Mouse (Mus musculus) thymus, adult 2 months (tissue): Measurements from ENCODE around the gene Hadha.

Experiments
- CTCF ChIP-seq: fragments of 200-500 bp; IDR thresholded peaks from 2 replicates; pipeline ENCODE4 v1.5.1; 2012; ENCODE audit warnings: mild to moderate bottlenecking, control low read depth, low read length, moderate library complexity, borderline replicate concordance; ENCODE audit not compliant: control insufficient read depth, poor library complexity, insufficient read depth; ENCODE audit errors: extremely low read depth
- POLR2A ChIP-seq: fragments of 200-500 bp; IDR thresholded peaks from 2 replicates; pipeline ENCODE4 v1.6.1; 2012; ENCODE audit warnings: mild to moderate bottlenecking, low read length, control low read depth, moderate library complexity; ENCODE audit not compliant: control insufficient read depth, poor library complexity, insufficient read depth; ENCODE audit errors: extremely low read depth

DNA sequence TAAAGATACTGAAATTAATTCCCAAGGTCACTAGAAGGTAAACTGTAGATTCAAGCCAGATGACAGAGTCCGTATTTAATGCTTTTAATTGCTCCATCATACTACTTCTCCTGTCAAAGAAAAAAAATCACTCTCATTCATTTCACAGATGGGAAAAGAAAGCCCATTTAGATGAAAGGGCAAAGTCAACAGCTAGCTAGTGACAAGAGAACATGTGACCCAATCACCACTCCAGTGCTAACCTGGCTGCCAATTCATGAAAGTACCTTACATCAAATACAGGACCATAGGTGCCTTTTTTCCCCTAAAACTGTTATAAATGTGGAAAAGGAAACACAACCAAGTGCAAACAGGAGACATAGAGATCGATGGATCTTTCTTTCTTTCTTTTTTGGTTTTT lies 1.7 kb downstream of the Hadha start:
- TF ChIP-seq CTCF (no peak), POLR2A (no peak)
